Mouse (Mus musculus): Measurements from ENCODE around the gene Foxp1. TPM values are rescaled to one million over a fixed set of nuclear protein-coding genes. Genes with fewer than 3 reads are reported as not detected.

The Foxp1 gene
- total RNA-seq, 2 experiments from 2014 or later, result 69.8 to 75.1 TPM

- no peak for DNase-seq (ENCODE audit: low spot score in 2 of 2)
Measured at GRCm38 (mm10) chr6:99220472-99220871, 302.0 kb downstream of the Foxp1 start.

GRCm38 (mm10) chr6:99217846-99218245, 304.7 kb downstream of the Foxp1 start:
- no peak for DNase-seq (ENCODE audit: low spot score in 2 of 2)

GRCm38 (mm10) chr6:99217155-99217554, 305.4 kb downstream of the Foxp1 start:
- DNase-seq (ENCODE audit: low spot score in 2 of 2), result no peak

DNA sequence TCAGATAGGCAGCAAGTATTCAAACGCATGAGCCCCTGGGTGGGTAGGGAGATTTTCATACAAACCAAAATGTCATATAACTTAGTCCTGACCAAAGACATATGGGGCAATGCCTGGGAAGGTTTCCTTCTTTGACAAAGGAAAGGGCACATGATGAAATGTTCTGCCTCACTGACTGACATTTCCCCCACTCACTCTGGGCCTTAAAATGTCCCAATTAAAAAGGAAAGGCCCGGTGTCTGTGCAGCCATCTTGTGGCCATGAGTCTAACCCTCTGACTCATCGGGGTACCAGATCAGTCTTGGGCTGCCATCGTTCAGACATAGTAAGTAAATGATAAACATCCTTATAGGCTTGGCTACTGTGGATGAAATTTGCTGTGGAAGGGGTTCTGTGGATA, 310.1 kb downstream of the Foxp1 start:
- DNase-seq (ENCODE audit: low spot score in 2 of 2), result no peak

- DNase-seq (ENCODE audit: low spot score in 2 of 2), result no peak
Measured at GRCm38 (mm10) chr6:99211663-99212333, 310.7 kb downstream of the Foxp1 start.

- DNase-seq (ENCODE audit: low spot score in 2 of 2), result no peak
Measured at GRCm38 (mm10) chr6:99210161-99210560, 312.4 kb downstream of the Foxp1 start.

DNA sequence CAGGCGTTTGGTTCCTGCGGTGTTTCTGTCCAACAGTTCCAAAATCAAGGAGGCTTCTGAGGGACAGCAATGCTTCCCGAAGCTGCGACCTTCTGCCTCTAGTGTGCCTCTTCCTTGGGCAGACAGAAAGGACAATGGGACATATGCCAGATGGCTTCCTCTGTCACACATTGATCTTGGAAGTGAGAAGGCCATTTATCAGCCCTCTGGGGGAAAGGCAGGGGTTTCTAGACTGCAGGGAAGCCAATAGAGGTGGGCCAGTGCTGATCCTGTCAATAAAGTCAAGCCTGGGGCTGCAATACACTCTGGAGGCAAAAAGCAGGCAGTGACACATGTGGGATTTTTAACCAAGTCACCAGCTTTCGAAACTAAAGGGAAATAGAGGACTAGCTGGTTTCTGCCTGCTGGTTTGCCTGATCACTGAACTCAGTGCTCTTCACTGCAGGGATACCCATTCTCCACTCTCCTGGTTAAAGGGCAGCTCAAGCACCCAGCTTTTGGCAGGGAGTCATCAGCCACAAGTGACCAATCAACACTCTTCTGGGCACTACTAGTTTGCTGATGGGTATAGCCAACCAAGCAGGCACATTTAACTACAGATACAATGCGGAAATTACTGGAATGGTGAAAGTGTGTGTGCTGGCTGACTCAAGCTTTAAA, 315.2 kb downstream of the Foxp1 start:
- no peak for DNase-seq (ENCODE audit: low spot score in 2 of 2)

GRCm38 (mm10) chr6:99206437-99206870, 316.1 kb downstream of the Foxp1 start:
- no peak for DNase-seq (ENCODE audit: low spot score in 2 of 2)

- DNase-seq (ENCODE audit: low spot score in 2 of 2), result no peak
Measured at GRCm38 (mm10) chr6:99205587-99206436, 316.7 kb downstream of the Foxp1 start.

GRCm38 (mm10) chr6:99204780-99205586, 317.5 kb downstream of the Foxp1 start:
- no peak for DNase-seq (ENCODE audit: low spot score in 2 of 2)

GRCm38 (mm10) chr6:99204052-99204779, 318.3 kb downstream of the Foxp1 start:
- no peak for DNase-seq (ENCODE audit: low spot score in 2 of 2)

- no peak for DNase-seq (ENCODE audit: low spot score in 2 of 2)
Measured at GRCm38 (mm10) chr6:99203231-99203630, 319.3 kb downstream of the Foxp1 start.

DNA sequence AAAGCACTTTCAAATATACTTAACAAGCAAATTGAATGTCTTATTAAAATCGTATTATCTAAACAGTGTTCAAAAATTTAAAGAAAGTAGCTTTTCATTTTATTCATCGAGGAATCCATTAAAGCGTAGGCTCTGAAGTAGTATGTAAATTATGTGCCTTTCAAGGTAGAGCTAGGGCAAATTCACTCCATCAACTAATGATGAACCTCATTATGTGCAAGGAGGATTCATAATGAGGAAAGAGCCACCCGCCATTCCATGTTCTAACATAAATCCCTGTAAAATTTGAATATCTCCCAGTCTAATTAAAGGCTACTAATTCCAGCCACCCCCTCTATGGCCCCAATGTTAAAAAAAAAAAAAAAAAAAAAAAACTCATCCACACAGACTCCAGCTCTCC, 319.7 kb downstream of the Foxp1 start:
- no peak for DNase-seq (ENCODE audit: low spot score in 2 of 2)

DNA sequence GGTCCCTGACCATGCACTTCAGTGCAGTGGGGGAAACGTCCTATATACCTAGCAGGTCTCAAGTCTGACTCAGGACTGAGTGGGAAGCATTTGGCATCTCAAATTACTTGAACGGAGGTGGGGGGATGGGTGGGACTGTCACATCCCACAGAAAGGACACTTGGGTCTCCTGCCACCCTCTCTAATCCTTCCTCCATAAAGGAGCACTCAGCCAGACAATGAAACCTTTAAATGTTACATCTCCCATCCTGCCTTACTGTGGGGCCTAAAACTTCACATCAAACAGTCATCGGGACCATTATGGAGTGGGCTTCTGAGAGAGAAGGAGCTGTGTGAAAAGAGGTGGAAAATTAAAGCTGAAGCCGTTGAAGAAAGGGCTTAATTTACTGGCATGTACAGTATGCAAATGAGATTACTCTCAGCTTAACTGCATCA, 321.2 kb downstream of the Foxp1 start:
- no peak for DNase-seq (ENCODE audit: low spot score in 2 of 2)

GRCm38 (mm10) chr6:99200656-99201055, 321.9 kb downstream of the Foxp1 start:
- no peak for DNase-seq (ENCODE audit: low spot score in 2 of 2)

DNA sequence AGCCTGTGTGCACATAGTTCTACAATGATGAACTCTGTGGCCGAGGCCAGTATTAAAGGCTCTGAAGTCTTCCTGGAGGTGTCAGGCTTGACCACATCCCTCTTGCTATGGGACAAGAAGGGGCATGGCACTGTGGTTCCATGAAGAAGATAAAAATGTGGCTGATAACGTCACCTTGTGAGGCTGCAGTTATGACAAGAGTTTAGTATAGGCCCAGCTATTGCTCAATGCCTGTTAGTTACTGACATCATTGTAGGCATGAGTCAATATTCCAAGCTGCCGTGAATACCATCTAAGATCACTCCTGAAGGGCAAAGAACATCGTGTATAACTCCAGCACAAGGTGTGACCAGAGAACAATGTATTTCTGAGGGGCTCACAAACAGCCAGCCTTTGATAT, 323.2 kb downstream of the Foxp1 start:
- no peak for DNase-seq (ENCODE audit: low spot score in 2 of 2)

- no peak for DNase-seq (ENCODE audit: low spot score in 2 of 2)
Measured at GRCm38 (mm10) chr6:99193697-99194096, 328.8 kb downstream of the Foxp1 start.

DNA sequence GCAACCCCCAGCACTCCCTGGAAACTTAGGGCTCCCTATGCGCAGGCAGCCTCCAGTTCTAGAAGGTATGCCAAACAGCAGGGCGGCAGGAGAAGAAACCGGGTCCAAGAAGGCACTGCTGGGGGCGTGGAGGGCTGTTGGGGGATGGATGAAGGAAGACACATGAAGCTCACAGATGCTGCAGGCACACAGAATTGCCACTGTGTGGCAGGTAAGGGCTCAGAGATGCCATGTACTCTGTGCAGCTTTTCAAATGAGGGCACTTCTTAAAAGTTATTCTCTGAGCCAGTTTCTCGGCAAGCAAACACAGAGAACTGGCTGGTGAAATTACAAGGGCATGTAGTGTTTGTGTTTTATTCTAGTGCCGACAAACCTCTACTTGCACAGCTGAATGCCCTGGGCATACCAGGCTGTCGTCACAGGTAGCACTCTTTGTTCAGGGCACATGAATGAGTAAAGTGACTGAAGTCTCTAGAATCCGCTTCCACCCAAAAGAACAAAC, 330.8 kb downstream of the Foxp1 start:
- DNase-seq (ENCODE audit: low spot score in 2 of 2), result no peak

DNA sequence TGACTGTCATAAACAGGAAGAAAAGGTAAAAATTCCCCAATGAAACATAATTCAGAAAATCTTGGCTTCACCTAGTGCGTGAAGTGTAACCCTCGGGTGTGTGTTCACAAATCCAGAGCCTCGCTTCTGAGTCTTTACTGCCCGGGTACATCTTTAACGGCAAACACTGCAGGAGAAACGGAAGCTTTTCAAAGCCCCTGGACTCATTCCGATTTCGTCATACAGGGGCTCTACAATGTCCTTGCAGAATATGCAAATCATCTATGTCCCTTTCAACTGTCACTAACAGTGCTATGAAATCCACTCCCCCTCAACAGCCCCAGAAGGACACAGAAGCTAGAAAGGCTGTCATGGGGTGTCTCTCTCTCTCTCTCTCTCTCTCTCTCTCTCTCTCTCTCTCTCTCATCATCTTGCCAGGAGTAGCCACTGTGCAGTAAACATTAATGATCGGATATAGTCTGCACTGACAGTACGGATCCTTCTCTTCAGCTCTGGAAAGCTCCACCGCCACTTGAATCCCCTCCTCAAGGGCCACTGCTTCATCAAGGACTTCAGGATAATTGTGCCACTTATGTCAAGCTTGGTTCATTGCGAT, 331.4 kb downstream of the Foxp1 start:
- DNase-seq (ENCODE audit: low spot score in 2 of 2), result no peak

DNA sequence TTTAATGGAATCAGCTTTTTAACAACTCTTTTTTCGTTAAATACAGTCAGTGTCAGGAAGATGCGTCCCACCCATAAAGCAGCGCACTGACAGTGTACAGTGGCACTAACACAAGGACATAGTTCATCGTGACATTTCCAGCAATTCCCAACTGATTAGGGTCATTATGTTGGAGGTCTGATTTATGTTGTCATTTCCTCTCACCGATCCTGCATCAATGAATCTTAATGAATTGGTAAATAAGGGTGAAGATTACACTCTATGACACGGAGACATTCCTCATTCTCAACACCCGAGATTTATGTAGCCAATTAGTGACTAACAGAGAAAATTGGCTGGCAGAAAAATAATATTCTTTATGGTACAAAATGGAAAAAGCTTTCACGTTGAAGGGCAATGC, 332.6 kb downstream of the Foxp1 start:
- no peak for DNase-seq (ENCODE audit: low spot score in 2 of 2)

All from adrenal gland, postnatal 4 days (tissue).